Mouse (Mus musculus) embryonic facial prominence, embryonic 12.5 days (tissue): Measurements from ENCODE around the gene Tesk2. TPM values are rescaled to one million over a fixed set of nuclear protein-coding genes. Genes with fewer than 3 reads are reported as not detected.
A peak's percentile ranks its signal among the peaks of the same experiment; 100 is the strongest.

ENCODE experiments used
- ATAC-seq: fragments of 200-750 bp; cut with Nextera tagmentation; 2 replicates; pipeline ENCODE4 v1.8.0; 2017; ENCODE audit not compliant: insufficient number of reproducible peaks, insufficient read depth, low FRiP score, low TSS enrichment
- H3K27ac ChIP-seq: fragments of 300-500 bp; sonication (generic); 2 replicates; pipeline ENCODE4 v1.5.1; 2016; ENCODE audit warnings: mild to moderate bottlenecking
- H3K27me3 ChIP-seq: fragments of 300-500 bp; sonication (generic); 2 replicates; pipeline ENCODE4 v1.6.1; 2016; ENCODE audit warnings: mild to moderate bottlenecking, moderate library complexity
- H3K36me3 ChIP-seq: fragments of 300-500 bp; sonication (generic); 2 replicates; pipeline ENCODE4 v1.6.1; 2016; ENCODE audit warnings: mild to moderate bottlenecking
- H3K4me1 ChIP-seq: fragments of 300-500 bp; sonication (generic); 2 replicates; pipeline ENCODE4 v1.6.1; 2016
- H3K4me2 ChIP-seq: fragments of 300-500 bp; sonication (generic); replicated peaks from 2 replicates; pipeline ENCODE4 v1.6.1; 2016; ENCODE audit warnings: mild to moderate bottlenecking, moderate library complexity
- H3K4me3 ChIP-seq: fragments of 300-500 bp; sonication (generic); 2 replicates; pipeline ENCODE4 v1.5.1; 2016; ENCODE audit warnings: mild to moderate bottlenecking
- H3K9ac ChIP-seq: fragments of 300-500 bp; sonication (generic); 2 replicates; pipeline ENCODE4 v1.6.1; 2016; ENCODE audit warnings: mild to moderate bottlenecking, moderate library complexity
- H3K9me3 ChIP-seq: fragments of 300-500 bp; sonication (generic); 2 replicates; pipeline ENCODE4 v1.6.1; 2016; ENCODE audit warnings: mild to moderate bottlenecking, moderate library complexity
- WGBS: fragments of 180-500 bp; shearing (Covaris S2); methylation state at CpG from one replicate; pipeline ENCODE4 v1.1.7; 2016; 5-methylcytosine and 5-hydroxymethylcytosine counted together
- polyA plus RNA-seq: library from polyadenylated mRNA; unstranded; fragments of >200 nt; fragmentation: Nextera tagmentation; extraction: Ambion mirVana; gene quantifications from 2 replicates; pipeline ENCODE4 v1.2.1, GENCODE M21; 2016

Tesk2 gene
- polyA plus RNA-seq, 1 experiment from 2014 or later: 11.8 TPM

GRCm38 (mm10) chr4:116768510-116768909 lies 47.8 kb downstream of the Tesk2 start:
- ATAC-seq: no peak
- Histone ChIP-seq H3K4me3 (no peak overlapping the region), H3K9ac (no peak overlapping the region), H3K27me3 (no peaks in the 10 kb centered on the region), H3K4me1 (no peaks in the 10 kb centered on the region), H3K4me2 (no peak overlapping the region), H3K9me3 (no peaks in the 10 kb centered on the region), H3K36me3 (no peaks in the 10 kb centered on the region), H3K27ac (no peak overlapping the region)
- WGBS: 87% methylated on average over 5 of the region's 5 CpGs

GRCm38 (mm10) chr4:116769060-116769459 lies 48.3 kb downstream of the Tesk2 start:
- ATAC-seq: no peak
- H3K27ac ChIP-seq: no peak overlapping the region
- no peaks in the 10 kb centered on the region for H3K9me3 ChIP-seq
- no peak overlapping the region for H3K4me3 ChIP-seq
- no peaks in the 10 kb centered on the region for H3K36me3 ChIP-seq
- H3K4me2 ChIP-seq: no peak overlapping the region
- H3K4me1 ChIP-seq: no peaks in the 10 kb centered on the region
- no peaks in the 10 kb centered on the region for H3K27me3 ChIP-seq
- H3K9ac ChIP-seq: no peak overlapping the region

- Histone ChIP-seq H3K4me3 (no peak overlapping the region), H3K27me3 (no peaks in the 10 kb centered on the region), H3K4me2 (no peak overlapping the region), H3K27ac (no peak overlapping the region), H3K4me1 (no peaks in the 10 kb centered on the region), H3K9ac (no peak overlapping the region), H3K9me3 (no peaks in the 10 kb centered on the region), H3K36me3 (no peaks in the 10 kb centered on the region)
- 93% methylated on average over 5 of the region's 5 CpGs for WGBS
- ATAC-seq: no peak
Measured at GRCm38 (mm10) chr4:116776391-116776790, 55.6 kb downstream of the Tesk2 start.

GRCm38 (mm10) chr4:116777079-116777478 lies 56.3 kb downstream of the Tesk2 start:
- no peak for ATAC-seq

GRCm38 (mm10) chr4:116780541-116780940 lies 59.8 kb downstream of the Tesk2 start:
- H3K4me2 ChIP-seq: no peak overlapping the region
- no peaks in the 10 kb centered on the region for H3K9me3 ChIP-seq
- no peak for ATAC-seq
- 81% methylated on average over 2 of the region's 2 CpGs for WGBS
- no peaks in the 10 kb centered on the region for H3K36me3 ChIP-seq
- H3K4me3 ChIP-seq: no peak overlapping the region
- H3K4me1 ChIP-seq: no peaks in the 10 kb centered on the region
- no peak overlapping the region for H3K27ac ChIP-seq
- H3K27me3 ChIP-seq: no peaks in the 10 kb centered on the region
- no peak overlapping the region for H3K9ac ChIP-seq

More at GRCm38 (mm10) chr4:116777079-116777478, 56.3 kb downstream of the Tesk2 start:
- H3K9ac ChIP-seq: no peak overlapping the region
- H3K4me1 ChIP-seq: no peaks in the 10 kb centered on the region
- no peaks in the 10 kb centered on the region for H3K27me3 ChIP-seq
- no peak overlapping the region for H3K4me3 ChIP-seq
- H3K27ac ChIP-seq: no peak overlapping the region
- H3K9me3 ChIP-seq: no peaks in the 10 kb centered on the region
- WGBS: 84% methylated on average over 3 of the region's 3 CpGs
- no peak overlapping the region for H3K4me2 ChIP-seq
- no peaks in the 10 kb centered on the region for H3K36me3 ChIP-seq

GRCm38 (mm10) chr4:116781366-116781765 lies 60.6 kb downstream of the Tesk2 start:
- no peaks in the 10 kb centered on the region for H3K9me3 ChIP-seq
- no peaks in the 10 kb centered on the region for H3K27me3 ChIP-seq
- no peak overlapping the region for H3K4me2 ChIP-seq
- H3K36me3 ChIP-seq: no peaks in the 10 kb centered on the region
- ATAC-seq: no peak
- no peaks in the 10 kb centered on the region for H3K4me1 ChIP-seq
- H3K4me3 ChIP-seq: no peak overlapping the region
- WGBS: 50% methylated on average over 2 of the region's 2 CpGs
- H3K9ac ChIP-seq: no peak overlapping the region
- no peak overlapping the region for H3K27ac ChIP-seq

- Histone ChIP-seq H3K9me3 (no peaks in the 10 kb centered on the region), H3K4me3 (no peak overlapping the region), H3K27me3 (no peaks in the 10 kb centered on the region), H3K9ac (no peak overlapping the region), H3K4me1 (no peaks in the 10 kb centered on the region), H3K4me2 (no peak overlapping the region), H3K27ac (no peak overlapping the region), H3K36me3 (no peaks in the 10 kb centered on the region)
- ATAC-seq: no peak
- WGBS: 15% methylated on average over 8 of the region's 8 CpGs
Measured at GRCm38 (mm10) chr4:116782171-116782570, 61.4 kb downstream of the Tesk2 start.

GRCm38 (mm10) chr4:116786587-116786986 lies 65.8 kb downstream of the Tesk2 start:
- ATAC-seq: no peak
- H3K9me3 ChIP-seq: no peaks in the 10 kb centered on the region
- WGBS: 100% methylated on average over 1 of the region's 1 CpGs
- no peak overlapping the region for H3K27ac ChIP-seq
- 0 out of 2 replicates have a peak, but pooled peaks cover 4% of the 10 kb centered on the region for H3K4me1 ChIP-seq
- no peak overlapping the region for H3K4me2 ChIP-seq
- H3K27me3 ChIP-seq: no peaks in the 10 kb centered on the region
- H3K4me3 ChIP-seq: no peak overlapping the region
- H3K9ac ChIP-seq: no peak overlapping the region
- H3K36me3 ChIP-seq: no peaks in the 10 kb centered on the region

GRCm38 (mm10) chr4:116787985-116788760 lies 67.4 kb downstream of the Tesk2 start:
- H3K9ac ChIP-seq: no peak overlapping the region
- H3K27me3 ChIP-seq: no peaks in the 10 kb centered on the region
- H3K27ac ChIP-seq: 0 out of 2 replicates have a peak overlapping the region, but pooled peaks have one; percentile 65
- ATAC-seq: no peak
- H3K4me3 ChIP-seq: no peak overlapping the region
- no peaks in the 10 kb centered on the region for H3K9me3 ChIP-seq
- WGBS: 41% methylated on average over 7 of the region's 7 CpGs
- 0 out of 2 replicates have a peak, but pooled peaks cover 4% of the 10 kb centered on the region for H3K4me1 ChIP-seq
- H3K4me2 ChIP-seq: no peak overlapping the region
- no peaks in the 10 kb centered on the region for H3K36me3 ChIP-seq

GRCm38 (mm10) chr4:116788956-116789355 lies 68.2 kb downstream of the Tesk2 start:
- no peaks in the 10 kb centered on the region for H3K36me3 ChIP-seq
- 0 out of 2 replicates have a peak overlapping the region, but pooled peaks have one; percentile 16 for H3K4me2 ChIP-seq
- H3K4me3 ChIP-seq: no peak overlapping the region
- H3K27me3 ChIP-seq: no peaks in the 10 kb centered on the region
- H3K4me1 ChIP-seq: 0 out of 2 replicates have a peak, but pooled peaks cover 4% of the 10 kb centered on the region
- ATAC-seq: peak; percentile 56; the same call in 1 of the 2 replicates
- H3K27ac ChIP-seq: 0 out of 2 replicates have a peak overlapping the region, but pooled peaks have one; percentile 65
- H3K9ac ChIP-seq: no peak overlapping the region
- 2% methylated on average over 3 of the region's 3 CpGs for WGBS
- H3K9me3 ChIP-seq: no peaks in the 10 kb centered on the region

GRCm38 (mm10) chr4:116792453-116792852 lies 71.7 kb downstream of the Tesk2 start:
- no peaks in the 10 kb centered on the region for H3K36me3 ChIP-seq
- 88% methylated on average over 8 of the region's 8 CpGs for WGBS
- H3K9ac ChIP-seq: no peak overlapping the region
- no peak for ATAC-seq
- H3K27me3 ChIP-seq: no peaks in the 10 kb centered on the region
- H3K4me2 ChIP-seq: no peak overlapping the region
- H3K4me3 ChIP-seq: no peak overlapping the region
- no peak overlapping the region for H3K27ac ChIP-seq
- no peaks in the 10 kb centered on the region for H3K9me3 ChIP-seq
- 0 out of 2 replicates have a peak, but pooled peaks cover 4% of the 10 kb centered on the region for H3K4me1 ChIP-seq

GRCm38 (mm10) chr4:116794273-116794672 lies 73.5 kb downstream of the Tesk2 start:
- Histone ChIP-seq H3K9ac (no peak overlapping the region), H3K9me3 (no peaks in the 10 kb centered on the region), H3K4me1 (no peaks in the 10 kb centered on the region), H3K27ac (no peak overlapping the region), H3K27me3 (no peaks in the 10 kb centered on the region), H3K4me3 (no peak overlapping the region), H3K36me3 (no peaks in the 10 kb centered on the region), H3K4me2 (no peak overlapping the region)
- no peak for ATAC-seq
- 74% methylated on average over 2 of the region's 2 CpGs for WGBS
